Mouse (Mus musculus) intestine, embryonic 15.5 days (tissue): ENCODE measurements at regions not wholly inside any gene's neighbourhood (a gene's known extent, or its start where the extent isn't known, plus 50 kb on each side); places are given as distances from the start of the nearest gene placed in this dataset.

Source experiments
- ATAC-seq: fragments of 200-750 bp; cut with Nextera tagmentation; 2 replicates; pipeline ENCODE4 v1.8.0; 2017; ENCODE audit warnings: moderate TSS enrichment, moderate library complexity
- H3K27ac ChIP-seq: fragments of 300-500 bp; sonication (generic); 2 replicates; pipeline ENCODE4 v1.5.1; 2015; ENCODE audit warnings: mild to moderate bottlenecking, inconsistent platforms
- H3K27me3 ChIP-seq: fragments of 300-500 bp; sonication (generic); replicated peaks from 2 replicates; pipeline ENCODE4 v1.6.1; 2015; ENCODE audit warnings: inconsistent platforms
- H3K36me3 ChIP-seq: fragments of 300-500 bp; sonication (generic); 2 replicates; pipeline ENCODE4 v1.6.1; 2015; ENCODE audit warnings: inconsistent platforms
- H3K4me1 ChIP-seq: fragments of 300-500 bp; sonication (generic); replicated peaks from 2 replicates; pipeline ENCODE4 v1.6.1; 2015; ENCODE audit warnings: inconsistent platforms
- H3K4me2 ChIP-seq: fragments of 300-500 bp; sonication (generic); replicated peaks from 2 replicates; pipeline ENCODE4 v1.6.1; 2015; ENCODE audit warnings: mild to moderate bottlenecking, inconsistent platforms
- H3K4me3 ChIP-seq: fragments of 300-500 bp; sonication (generic); replicated peaks from 2 replicates; pipeline ENCODE4 v1.5.1; 2015; ENCODE audit warnings: inconsistent platforms
- H3K9ac ChIP-seq: fragments of 300-500 bp; sonication (generic); 2 replicates; pipeline ENCODE4 v1.6.1; 2015; ENCODE audit warnings: inconsistent platforms
- H3K9me3 ChIP-seq: fragments of 300-500 bp; sonication (generic); 2 replicates; pipeline ENCODE4 v1.6.1; 2016; ENCODE audit warnings: inconsistent platforms
- WGBS: fragments of 180-500 bp; shearing (Covaris S2); methylation state at CpG from one replicate; pipeline ENCODE4 v1.1.7; 2015; 5-methylcytosine and 5-hydroxymethylcytosine counted together

DNA sequence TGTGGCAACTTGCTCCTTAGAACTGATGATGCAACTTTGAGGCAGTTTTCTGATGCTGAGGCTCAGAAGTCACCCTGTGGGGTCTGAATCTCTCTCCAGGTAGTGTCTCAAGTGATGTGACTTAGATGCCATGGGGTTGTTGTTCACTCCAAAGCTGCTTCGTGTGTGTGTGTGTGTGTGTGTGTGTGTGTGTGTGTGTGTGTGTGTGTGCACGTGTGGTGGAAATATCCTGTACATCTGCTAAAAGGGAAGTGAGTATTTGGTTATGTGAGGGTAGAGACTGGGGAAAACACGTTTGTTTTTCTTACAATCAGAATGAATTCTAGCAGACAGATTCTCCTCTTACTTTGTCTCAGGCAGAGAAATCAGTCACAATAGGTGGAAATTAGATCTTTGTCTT is 276.5 kb downstream of the Insc start:
- 54% methylated on average over 3 of the region's 3 CpGs for WGBS
- Histone ChIP-seq H3K4me1 (no peaks in the 10 kb centered on the region), H3K4me2 (no peak overlapping the region), H3K9me3 (no peaks in the 10 kb centered on the region), H3K9ac (no peak overlapping the region), H3K27me3 (no peaks in the 10 kb centered on the region), H3K36me3 (no peaks in the 10 kb centered on the region), H3K4me3 (no peak overlapping the region), H3K27ac (no peak overlapping the region)
- no peak for ATAC-seq

DNA sequence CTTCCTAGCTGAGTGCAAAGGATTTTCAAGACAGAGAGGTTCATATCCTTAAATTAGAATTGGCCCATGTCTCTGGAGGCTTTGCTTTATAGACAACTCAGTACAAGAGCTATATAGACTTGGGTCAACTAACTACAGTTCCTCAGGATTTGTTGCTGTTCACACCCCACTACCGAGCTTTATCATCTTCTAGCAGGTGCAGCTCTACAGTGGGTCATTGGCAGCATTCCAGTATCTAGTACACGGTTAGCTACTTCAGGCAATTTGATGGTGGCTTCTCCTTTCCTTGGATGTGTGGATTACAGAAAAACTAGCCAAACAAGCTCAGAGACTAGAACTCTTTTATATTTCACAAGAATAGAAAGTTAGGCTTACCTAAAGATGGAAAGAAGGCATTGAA is 282.3 kb downstream of the Insc start:
- H3K27me3 ChIP-seq, result no peaks in the 10 kb centered on the region
- no peak overlapping the region for H3K9ac ChIP-seq
- no peak overlapping the region for H3K27ac ChIP-seq
- H3K4me2 ChIP-seq, result no peak overlapping the region
- no peaks in the 10 kb centered on the region for H3K4me1 ChIP-seq
- no peak overlapping the region for H3K4me3 ChIP-seq
- no peaks in the 10 kb centered on the region for H3K36me3 ChIP-seq
- no peaks in the 10 kb centered on the region for H3K9me3 ChIP-seq
- no peak for ATAC-seq
- 66% methylated on average over 2 of the region's 2 CpGs for WGBS

DNA sequence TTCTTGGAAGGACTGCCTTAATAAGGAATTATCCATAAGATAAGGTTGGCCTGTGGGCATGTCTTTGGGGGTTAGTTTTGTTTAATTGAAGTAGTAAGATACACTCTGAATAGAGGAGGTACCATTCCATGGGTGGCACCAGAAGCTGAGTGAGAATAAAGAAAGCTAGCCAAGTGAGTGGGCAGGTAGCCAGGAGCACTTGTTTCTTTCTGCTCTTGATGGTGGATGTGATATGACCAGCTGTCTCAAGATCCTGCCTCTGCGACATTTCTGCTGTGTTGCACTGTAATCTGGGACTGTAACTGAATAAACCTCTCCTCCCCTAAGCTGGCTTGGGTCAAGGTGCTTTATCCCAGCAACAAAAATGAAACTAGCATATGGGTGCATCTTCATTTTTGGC is 284.2 kb downstream of the Insc start:
- no peak overlapping the region for H3K4me3 ChIP-seq
- H3K27ac ChIP-seq, result no peak overlapping the region
- 100% methylated on average over 1 of the region's 1 CpGs for WGBS
- no peak overlapping the region for H3K4me2 ChIP-seq
- H3K36me3 ChIP-seq, result no peaks in the 10 kb centered on the region
- H3K27me3 ChIP-seq, result no peaks in the 10 kb centered on the region
- no peaks in the 10 kb centered on the region for H3K9me3 ChIP-seq
- no peaks in the 10 kb centered on the region for H3K4me1 ChIP-seq
- ATAC-seq, result no peak
- no peak overlapping the region for H3K9ac ChIP-seq

DNA sequence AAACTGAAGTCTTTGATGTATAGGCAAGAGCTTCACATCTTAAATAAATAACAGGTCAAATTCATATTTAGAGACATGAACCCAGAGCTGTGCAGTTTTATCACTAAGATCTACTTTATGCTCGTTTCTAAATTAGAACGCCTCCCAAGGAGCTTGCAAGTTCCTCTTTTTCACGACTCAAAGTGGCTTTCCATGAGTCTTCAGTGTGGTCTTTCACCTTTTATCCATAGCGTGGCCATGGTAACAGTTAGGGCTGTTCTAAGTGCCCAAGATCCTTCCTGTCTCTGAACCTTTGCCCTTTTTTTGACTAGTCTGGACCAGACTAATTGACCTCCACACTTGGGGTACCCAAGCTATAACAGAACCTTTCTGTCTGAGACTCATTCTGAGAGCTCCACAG is 290.5 kb downstream of the Insc start:
- no peak for ATAC-seq
- no peaks in the 10 kb centered on the region for H3K9me3 ChIP-seq
- 74% methylated on average over 4 of the region's 4 CpGs for WGBS

DNA sequence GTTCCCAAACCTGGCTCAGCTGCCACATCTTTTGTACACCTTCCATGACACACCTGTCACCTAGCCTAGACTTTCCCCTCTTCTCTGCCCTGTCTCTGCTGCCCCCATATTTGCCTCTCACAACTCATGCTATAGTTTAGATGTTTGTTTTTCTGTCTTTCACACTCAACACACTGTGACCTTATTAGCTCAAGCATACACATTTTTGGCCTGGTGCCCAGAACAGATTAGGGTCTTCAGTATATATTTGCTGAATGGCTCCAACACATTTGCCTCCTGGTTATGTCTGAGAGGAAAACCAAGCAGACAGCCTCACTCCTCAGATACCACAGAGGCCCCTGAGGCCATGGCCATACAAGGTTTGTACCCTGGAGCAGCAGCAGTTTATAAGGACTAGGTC is 312.0 kb downstream of the Insc start:
- H3K4me3 ChIP-seq, result no peak overlapping the region
- no peak overlapping the region for H3K9ac ChIP-seq
- no peak overlapping the region for H3K4me2 ChIP-seq
- ATAC-seq, result no peak
- no peaks in the 10 kb centered on the region for H3K27me3 ChIP-seq
- no peaks in the 10 kb centered on the region for H3K4me1 ChIP-seq
- no peak overlapping the region for H3K27ac ChIP-seq
- no peaks in the 10 kb centered on the region for H3K9me3 ChIP-seq
- H3K36me3 ChIP-seq, result no peaks in the 10 kb centered on the region

More for the DNA sequence above, 290.5 kb downstream of the Insc start:
- Histone ChIP-seq H3K27ac (no peak overlapping the region), H3K36me3 (no peaks in the 10 kb centered on the region), H3K4me3 (no peak overlapping the region), H3K4me2 (no peak overlapping the region), H3K4me1 (no peaks in the 10 kb centered on the region), H3K27me3 (no peaks in the 10 kb centered on the region), H3K9ac (no peak overlapping the region)

DNA sequence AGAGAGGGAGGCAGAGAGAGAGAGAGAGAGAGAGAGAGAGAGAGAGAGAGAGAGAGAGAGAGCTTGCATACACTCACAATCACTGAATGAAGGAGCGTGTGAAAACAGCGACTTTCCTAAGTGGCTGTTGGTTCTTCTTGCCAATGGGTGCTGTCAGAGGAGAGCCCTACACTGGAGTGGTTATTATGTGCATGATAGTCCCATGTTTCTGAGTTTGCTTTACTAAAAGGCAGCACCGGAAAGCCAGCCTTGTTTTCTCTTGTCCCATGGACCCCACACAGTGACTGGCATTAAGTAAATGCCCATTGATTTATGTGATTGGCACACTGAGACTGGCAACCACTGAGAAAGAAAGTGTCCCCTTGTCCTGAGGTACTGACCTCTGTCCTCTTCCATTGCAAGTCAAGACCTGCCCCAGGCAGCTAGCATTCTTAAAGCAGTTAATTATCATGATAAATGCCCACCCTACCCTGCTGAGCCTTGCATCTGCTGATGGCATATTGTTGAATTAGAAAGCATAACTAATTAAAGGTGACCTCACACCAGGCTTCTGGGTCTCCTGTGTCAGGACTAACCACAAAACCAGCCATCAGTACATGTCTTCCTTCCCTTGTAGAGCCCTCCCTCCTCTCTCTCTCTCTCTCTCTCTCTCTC is 313.6 kb downstream of the Insc start:
- no peak overlapping the region for H3K4me3 ChIP-seq
- H3K4me2 ChIP-seq, result no peak overlapping the region
- no peak overlapping the region for H3K27ac ChIP-seq
- H3K4me1 ChIP-seq, result no peaks in the 10 kb centered on the region
- H3K9me3 ChIP-seq, result no peaks in the 10 kb centered on the region
- no peak overlapping the region for H3K9ac ChIP-seq
- no peaks in the 10 kb centered on the region for H3K36me3 ChIP-seq
- H3K27me3 ChIP-seq, result no peaks in the 10 kb centered on the region
- WGBS, result 62% methylated on average over 3 of the region's 3 CpGs
- ATAC-seq, result no peak

DNA sequence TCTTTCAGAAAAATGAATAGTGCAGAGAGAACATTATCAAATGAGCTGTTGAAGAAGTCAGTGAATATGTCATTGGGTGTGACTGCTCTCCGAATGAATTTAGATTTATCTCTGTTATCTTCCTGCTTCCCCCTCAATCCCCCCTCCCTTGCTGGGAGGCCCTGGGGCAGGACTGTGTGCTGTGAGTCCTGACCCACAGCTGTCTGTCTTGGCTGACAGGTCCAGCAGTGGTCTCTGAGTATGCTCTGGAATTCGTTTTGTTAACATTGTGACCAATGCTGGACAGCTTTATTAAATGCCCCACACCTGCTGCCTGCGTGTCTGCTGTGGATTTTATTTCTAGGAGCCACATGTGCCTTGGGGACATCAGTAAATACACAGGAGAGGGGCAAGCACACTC is 314.2 kb downstream of the Insc start:
- H3K27ac ChIP-seq, result no peak overlapping the region
- H3K27me3 ChIP-seq, result no peaks in the 10 kb centered on the region
- H3K4me1 ChIP-seq, result no peaks in the 10 kb centered on the region
- H3K9me3 ChIP-seq, result no peaks in the 10 kb centered on the region
- no peak overlapping the region for H3K4me2 ChIP-seq
- no peak for ATAC-seq
- 11% methylated on average over 3 of the region's 3 CpGs for WGBS
- no peak overlapping the region for H3K9ac ChIP-seq
- H3K4me3 ChIP-seq, result no peak overlapping the region
- H3K36me3 ChIP-seq, result no peaks in the 10 kb centered on the region

DNA sequence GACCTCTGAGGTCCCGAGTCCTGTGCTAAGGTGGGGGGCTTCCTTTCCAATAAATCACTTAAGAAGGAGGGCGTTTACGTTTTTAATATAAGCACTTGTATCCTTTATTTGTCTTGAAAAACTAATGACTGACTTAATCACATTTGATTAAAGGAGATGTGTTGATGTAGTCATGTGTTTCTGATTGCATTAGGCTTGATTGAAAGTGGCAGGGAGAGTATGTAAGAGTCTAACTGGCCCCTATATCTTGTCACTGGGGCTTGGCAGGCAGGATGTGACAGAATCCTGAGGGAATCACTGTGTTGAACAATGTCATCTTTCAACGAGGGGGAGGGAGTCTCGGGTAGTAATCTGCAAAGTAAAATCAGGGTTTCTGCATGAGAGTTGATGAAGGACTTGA is 316.7 kb downstream of the Insc start:
- Histone ChIP-seq H3K9ac (no peak overlapping the region), H3K4me3 (no peak overlapping the region), H3K36me3 (no peaks in the 10 kb centered on the region), H3K27me3 (no peaks in the 10 kb centered on the region), H3K27ac (no peak overlapping the region), H3K4me2 (no peak overlapping the region), H3K9me3 (no peaks in the 10 kb centered on the region), H3K4me1 (no peaks in the 10 kb centered on the region)
- WGBS, result 52% methylated on average over 5 of the region's 5 CpGs
- ATAC-seq, result no peak

DNA sequence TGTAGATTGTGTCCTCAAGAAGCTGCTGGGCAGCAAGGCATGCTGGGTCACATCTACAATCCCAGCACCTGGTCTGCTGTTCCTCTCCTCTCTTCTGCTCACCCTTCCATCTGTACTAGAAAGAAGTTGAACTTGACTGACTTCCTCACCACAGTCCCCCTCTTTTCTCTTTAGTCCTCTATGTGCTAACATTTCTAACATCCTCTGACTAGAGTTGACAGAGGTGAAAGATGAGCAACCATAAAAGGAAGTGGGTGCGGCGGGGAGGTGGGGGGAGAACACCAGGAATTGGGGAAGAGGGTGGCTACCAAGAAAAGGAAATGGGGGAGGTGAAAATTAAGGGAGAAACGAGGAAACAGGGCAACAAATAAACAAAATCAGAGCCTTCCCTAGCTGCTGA is 319.3 kb downstream of the Insc start:
- Histone ChIP-seq H3K4me1 (no peaks in the 10 kb centered on the region), H3K9me3 (no peaks in the 10 kb centered on the region), H3K9ac (no peak overlapping the region), H3K4me2 (no peak overlapping the region), H3K36me3 (no peaks in the 10 kb centered on the region), H3K27ac (no peak overlapping the region), H3K4me3 (no peak overlapping the region), H3K27me3 (no peaks in the 10 kb centered on the region)
- no peak for ATAC-seq
- WGBS, result 37% methylated on average over 3 of the region's 3 CpGs

DNA sequence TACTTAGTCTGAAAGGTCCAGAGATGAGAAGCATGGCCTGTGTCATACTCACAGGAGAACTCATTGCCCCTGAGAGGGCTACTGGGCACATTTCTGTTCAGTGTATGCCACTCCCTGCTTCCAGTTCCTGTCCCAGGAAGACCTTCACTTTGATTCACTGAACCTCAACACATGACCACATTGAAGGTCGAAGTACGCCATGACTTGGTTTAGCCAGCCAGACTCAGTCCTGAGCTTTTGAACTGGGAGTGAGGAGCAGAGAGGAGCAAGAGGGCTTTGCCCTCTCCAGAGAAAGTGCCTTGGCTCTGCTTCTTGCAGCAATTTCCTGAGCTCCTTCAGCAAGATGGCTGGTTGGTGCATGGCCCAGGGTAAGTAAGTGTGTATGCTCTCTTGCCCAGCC is 324.1 kb downstream of the Insc start:
- Histone ChIP-seq H3K27me3 (no peaks in the 10 kb centered on the region), H3K27ac (no peak overlapping the region), H3K9me3 (no peaks in the 10 kb centered on the region), H3K36me3 (no peaks in the 10 kb centered on the region), H3K4me2 (no peak overlapping the region), H3K4me1 (no peaks in the 10 kb centered on the region), H3K9ac (no peak overlapping the region), H3K4me3 (no peak overlapping the region)
- 89% methylated on average over 2 of the region's 2 CpGs for WGBS
- ATAC-seq, result no peak

DNA sequence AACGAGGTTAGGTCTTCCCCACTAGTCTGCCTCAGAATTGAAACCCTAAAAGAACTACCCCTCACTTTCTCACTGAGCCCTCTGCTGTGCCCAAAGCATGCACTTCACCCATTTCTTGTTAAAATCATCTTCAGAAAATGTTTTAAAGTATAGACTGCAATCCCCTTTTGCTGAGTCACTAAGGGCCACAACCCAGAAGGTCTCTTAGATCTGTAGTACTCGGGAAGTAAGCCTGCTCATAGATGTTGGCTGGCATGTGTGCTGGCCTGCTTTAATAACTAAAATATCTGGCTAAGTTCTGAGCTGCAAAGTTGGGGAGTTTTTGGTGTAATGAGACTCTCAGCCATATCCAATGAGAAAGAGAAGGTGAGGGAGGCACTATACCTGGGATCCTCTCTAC is 329.9 kb downstream of the Insc start:
- H3K27ac ChIP-seq, result no peak overlapping the region
- 70% methylated on average over 2 of the region's 2 CpGs for WGBS

DNA sequence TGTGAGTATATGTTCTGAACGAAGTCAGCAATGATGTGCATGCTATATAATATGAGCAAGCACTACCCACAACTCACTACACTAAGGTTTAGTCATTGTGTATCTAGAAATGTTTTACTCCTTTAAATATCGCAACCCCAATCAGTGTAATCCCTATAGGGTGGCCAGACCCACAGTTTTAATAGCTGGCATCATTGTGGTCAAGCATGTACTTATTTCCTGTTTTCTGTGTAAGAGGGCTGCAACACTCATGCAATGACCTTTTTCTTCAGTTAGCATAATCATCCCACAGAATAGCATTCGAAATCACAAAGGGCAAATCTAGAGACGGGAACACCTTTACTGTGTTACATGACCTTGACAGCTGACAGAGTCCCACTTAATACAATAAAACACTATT is 333.3 kb downstream of the Insc start:
- no peaks in the 10 kb centered on the region for H3K9me3 ChIP-seq
- H3K4me2 ChIP-seq, result no peak overlapping the region
- H3K27me3 ChIP-seq, result no peaks in the 10 kb centered on the region
- no peak for ATAC-seq
- no peak overlapping the region for H3K4me3 ChIP-seq
- no peak overlapping the region for H3K27ac ChIP-seq
- H3K9ac ChIP-seq, result no peak overlapping the region
- WGBS, result 84% methylated on average over 4 of the region's 4 CpGs
- no peaks in the 10 kb centered on the region for H3K36me3 ChIP-seq
- no peaks in the 10 kb centered on the region for H3K4me1 ChIP-seq

More for the DNA sequence above, 329.9 kb downstream of the Insc start:
- no peak overlapping the region for H3K4me3 ChIP-seq
- no peaks in the 10 kb centered on the region for H3K9me3 ChIP-seq
- no peaks in the 10 kb centered on the region for H3K36me3 ChIP-seq
- no peaks in the 10 kb centered on the region for H3K27me3 ChIP-seq
- H3K4me1 ChIP-seq, result no peaks in the 10 kb centered on the region
- H3K4me2 ChIP-seq, result no peak overlapping the region
- H3K9ac ChIP-seq, result no peak overlapping the region
- ATAC-seq, result no peak

DNA sequence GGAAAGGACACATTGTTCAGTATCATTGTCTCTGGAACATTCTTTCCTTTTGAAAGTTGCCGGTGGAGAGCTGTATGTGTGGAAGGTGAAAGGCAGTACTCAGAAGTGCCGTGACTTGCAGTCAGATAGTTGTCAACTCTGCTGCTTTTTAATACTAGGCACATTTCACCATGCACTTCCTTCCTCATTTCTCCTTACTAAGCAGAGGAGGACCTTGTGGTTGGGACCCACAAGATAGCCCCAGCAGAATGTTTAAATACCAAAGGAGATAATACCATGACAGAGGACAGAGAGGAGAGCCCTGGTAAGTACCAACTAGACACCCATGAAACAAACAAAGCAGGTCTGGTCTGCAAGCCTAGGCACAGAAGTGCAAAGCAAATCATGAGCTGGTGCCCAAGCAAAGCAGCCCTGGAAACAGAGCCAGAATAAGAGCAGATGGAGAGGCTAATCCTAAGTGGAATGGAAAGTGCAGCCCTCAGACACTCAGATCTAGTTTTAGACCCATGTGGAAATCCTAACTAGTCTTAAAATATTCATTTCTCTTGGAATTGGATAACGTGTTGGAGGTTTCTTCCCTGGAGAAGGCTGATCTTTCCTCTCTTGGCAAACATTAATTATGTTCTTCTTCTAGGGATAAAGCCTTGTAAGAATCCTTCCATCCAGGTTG is 341.4 kb downstream of the Insc start:
- H3K36me3 ChIP-seq, result no peaks in the 10 kb centered on the region
- H3K4me3 ChIP-seq, result no peak overlapping the region
- ATAC-seq, result no peak
- H3K9ac ChIP-seq, result no peak overlapping the region
- H3K27ac ChIP-seq, result no peak overlapping the region
- H3K27me3 ChIP-seq, result no peaks in the 10 kb centered on the region
- H3K4me2 ChIP-seq, result no peak overlapping the region
- H3K4me1 ChIP-seq, result no peaks in the 10 kb centered on the region
- H3K9me3 ChIP-seq, result no peaks in the 10 kb centered on the region
- 79% methylated on average over 3 of the region's 3 CpGs for WGBS
